Mouse (Mus musculus) olfactory bulb, adult 2 months (tissue): ENCODE data around the gene Fgfr2. TPM values are rescaled to one million over a fixed set of nuclear protein-coding genes. Genes with fewer than 3 reads are reported as not detected.

Source experiments
- H3K27ac ChIP-seq: fragments of 200-500 bp; 2 replicates; pipeline ENCODE4 v1.5.1; 2012; ENCODE audit warnings: low read depth, low read length; ENCODE audit not compliant: insufficient read depth
- H3K4me1 ChIP-seq: fragments of 200-500 bp; 2 replicates; pipeline ENCODE4 v1.6.1; 2012; ENCODE audit warnings: low read length; ENCODE audit not compliant: control insufficient read depth, insufficient read depth
- H3K4me3 ChIP-seq: fragments of 200-500 bp; 2 replicates; pipeline ENCODE4 v1.5.1; 2012; ENCODE audit warnings: mild to moderate bottlenecking, low read depth, low read length, moderate library complexity; ENCODE audit not compliant: insufficient read depth
- CTCF ChIP-seq: fragments of 200-500 bp; IDR thresholded peaks from 2 replicates; pipeline ENCODE4 v1.5.1; 2012; ENCODE audit warnings: low read depth, mild to moderate bottlenecking, low read length, moderate library complexity; ENCODE audit not compliant: insufficient read depth
- POLR2A ChIP-seq: fragments of 200-500 bp; IDR thresholded peaks from 2 replicates; pipeline ENCODE4 v1.6.1; 2012; ENCODE audit warnings: mild to moderate bottlenecking, low read depth, low read length, moderate library complexity; ENCODE audit not compliant: insufficient read depth
- WGBS: fragments of 180-500 bp; shearing (Covaris S2); methylation state at CpG from one replicate; pipeline ENCODE4 v1.1.7; 2018; 5-methylcytosine and 5-hydroxymethylcytosine counted together
- polyA plus RNA-seq: library from polyadenylated mRNA; stranded (reverse); fragments of >200 nt; gene quantifications from 2 replicates; pipeline ENCODE4 v1.2.4, GENCODE M21; 2012; ENCODE audit warnings: low replicate concordance; ENCODE audit not compliant: missing spikeins, insufficient read depth, insufficient read length

The Fgfr2 gene
- polyA plus RNA-seq, 1 experiment, result not detected

DNA sequence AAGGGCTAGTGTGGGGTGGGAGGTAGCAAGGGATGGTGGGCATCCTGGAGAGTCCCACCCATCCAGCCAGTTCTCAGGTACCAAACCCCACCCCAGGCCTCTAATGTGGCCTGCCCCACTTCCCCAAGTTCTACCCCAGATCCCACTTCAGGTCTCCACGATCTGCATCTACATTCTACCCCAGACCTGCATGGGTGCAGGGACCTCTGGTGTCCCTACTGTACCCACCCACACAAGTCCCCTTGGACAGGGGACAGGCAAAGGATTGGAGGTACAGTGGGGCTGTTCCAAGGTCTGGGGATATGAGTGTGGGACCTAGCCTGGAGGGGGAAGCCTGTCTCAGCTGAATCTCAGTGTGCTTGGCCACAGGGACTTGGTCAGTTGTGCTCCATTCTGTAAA, 441.3 kb downstream of the Fgfr2 start:
- no peak overlapping the region for H3K4me3 ChIP-seq
- 97% methylated on average over 1 of the region's 1 CpGs for WGBS
- no peak for TF ChIP-seq POLR2A
- TF ChIP-seq CTCF, result no peak
- H3K27ac ChIP-seq, result no peak overlapping the region
- peaks cover 11% of the 10 kb centered on the region; the same call in 1 of the 2 replicates for H3K4me1 ChIP-seq

DNA sequence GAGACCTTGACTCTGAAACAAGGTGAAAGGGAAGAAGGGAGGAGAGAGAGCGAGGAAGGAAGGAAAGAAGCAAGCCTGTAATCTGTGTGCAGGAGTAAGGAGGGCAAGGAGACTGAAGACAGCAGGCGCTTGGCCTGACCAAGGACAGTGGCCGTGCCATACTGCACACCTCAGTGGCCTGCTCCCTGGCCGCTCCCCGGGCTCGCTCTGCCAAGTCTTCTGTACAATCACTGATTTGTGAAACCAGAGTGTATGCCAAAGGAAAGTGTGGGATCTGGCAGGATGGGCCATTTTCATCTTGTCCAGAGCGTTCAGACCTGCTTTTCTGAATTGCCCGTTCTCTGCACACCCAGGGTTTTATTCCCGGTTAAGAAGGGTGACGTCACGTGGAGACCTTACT, 441.9 kb downstream of the Fgfr2 start:
- Histone ChIP-seq H3K4me3 (no peak overlapping the region), H3K27ac (no peak overlapping the region), H3K4me1 (peaks cover 11% of the 10 kb centered on the region; the same call in 1 of the 2 replicates)
- 73% methylated on average over 11 of the region's 11 CpGs for WGBS
- no peak for TF ChIP-seq POLR2A
- no peak for TF ChIP-seq CTCF

DNA sequence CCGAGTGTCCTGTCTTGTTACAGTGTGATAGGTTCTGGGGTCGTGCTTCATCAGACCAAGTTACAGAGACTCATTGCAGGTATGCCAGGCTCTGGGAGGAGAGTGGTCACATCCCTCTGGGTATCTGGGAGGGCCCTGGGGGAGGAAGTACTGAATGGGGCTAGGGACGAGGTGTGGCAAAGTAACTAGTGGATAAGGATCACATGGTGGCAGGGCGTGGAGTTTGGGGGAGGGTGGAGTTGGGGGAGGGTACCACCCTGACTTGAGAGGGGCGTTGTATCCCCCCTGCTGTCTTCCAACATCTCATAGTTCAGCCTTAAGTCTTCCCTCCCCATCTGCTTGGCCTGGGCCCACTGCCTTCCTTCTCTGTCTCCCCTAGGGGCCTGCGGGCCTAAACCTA, 443.6 kb downstream of the Fgfr2 start:
- H3K27ac ChIP-seq, result no peak overlapping the region
- H3K4me1 ChIP-seq, result peaks cover 11% of the 10 kb centered on the region; the same call in 1 of the 2 replicates
- H3K4me3 ChIP-seq, result no peak overlapping the region
- WGBS, result 89% methylated on average over 6 of the region's 6 CpGs
- no peak for TF ChIP-seq CTCF
- TF ChIP-seq POLR2A, result no peak

DNA sequence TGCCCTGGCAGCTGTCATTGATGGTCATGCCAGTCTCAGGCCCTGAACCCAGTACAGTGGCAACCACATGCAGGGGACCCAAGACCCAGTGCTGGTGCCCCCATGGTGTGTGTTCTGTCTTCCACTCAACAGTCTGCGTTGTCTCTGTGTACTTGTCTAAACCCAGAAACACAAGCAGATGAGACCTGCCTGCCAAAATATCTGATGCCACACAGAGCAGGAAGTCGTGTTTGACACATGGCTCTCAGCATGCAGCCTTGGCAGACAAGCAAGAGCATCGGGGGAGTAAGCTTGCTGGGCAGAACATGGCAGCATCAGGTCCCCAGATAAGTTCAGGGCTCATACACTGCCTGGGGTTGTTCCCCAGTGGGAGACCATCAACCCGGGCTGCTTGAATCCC, 444.0 kb downstream of the Fgfr2 start:
- Histone ChIP-seq H3K4me1 (peaks cover 11% of the 10 kb centered on the region; the same call in 1 of the 2 replicates), H3K4me3 (no peak overlapping the region), H3K27ac (no peak overlapping the region)
- WGBS, result 58% methylated on average over 4 of the region's 4 CpGs
- no peak for TF ChIP-seq POLR2A
- no peak for TF ChIP-seq CTCF

DNA sequence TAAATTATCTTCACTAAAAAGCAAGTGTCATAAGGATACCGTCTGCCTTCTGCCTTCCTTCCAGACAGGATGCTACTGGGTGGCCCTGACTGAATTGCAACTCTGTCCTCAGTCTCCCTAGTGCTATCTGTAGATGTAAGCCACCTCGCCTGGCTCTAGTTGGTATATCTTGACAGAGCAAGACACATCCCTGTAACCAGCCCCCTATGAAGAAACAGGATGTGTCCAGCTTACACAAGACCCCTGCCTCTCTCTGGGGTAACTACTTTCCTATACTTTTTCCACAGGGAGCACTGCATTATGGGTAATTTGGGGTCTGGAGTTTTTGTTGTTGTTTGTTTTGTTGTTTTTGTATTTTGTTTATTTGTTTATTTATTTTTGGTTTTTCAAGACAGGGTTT, 447.2 kb downstream of the Fgfr2 start:
- 95% methylated on average over 2 of the region's 2 CpGs for WGBS
- TF ChIP-seq CTCF, result no peak
- no peak for TF ChIP-seq POLR2A
- Histone ChIP-seq H3K27ac (no peak overlapping the region), H3K4me1 (peaks cover 4% of the 10 kb centered on the region; the same call in 1 of the 2 replicates), H3K4me3 (no peak overlapping the region)

DNA sequence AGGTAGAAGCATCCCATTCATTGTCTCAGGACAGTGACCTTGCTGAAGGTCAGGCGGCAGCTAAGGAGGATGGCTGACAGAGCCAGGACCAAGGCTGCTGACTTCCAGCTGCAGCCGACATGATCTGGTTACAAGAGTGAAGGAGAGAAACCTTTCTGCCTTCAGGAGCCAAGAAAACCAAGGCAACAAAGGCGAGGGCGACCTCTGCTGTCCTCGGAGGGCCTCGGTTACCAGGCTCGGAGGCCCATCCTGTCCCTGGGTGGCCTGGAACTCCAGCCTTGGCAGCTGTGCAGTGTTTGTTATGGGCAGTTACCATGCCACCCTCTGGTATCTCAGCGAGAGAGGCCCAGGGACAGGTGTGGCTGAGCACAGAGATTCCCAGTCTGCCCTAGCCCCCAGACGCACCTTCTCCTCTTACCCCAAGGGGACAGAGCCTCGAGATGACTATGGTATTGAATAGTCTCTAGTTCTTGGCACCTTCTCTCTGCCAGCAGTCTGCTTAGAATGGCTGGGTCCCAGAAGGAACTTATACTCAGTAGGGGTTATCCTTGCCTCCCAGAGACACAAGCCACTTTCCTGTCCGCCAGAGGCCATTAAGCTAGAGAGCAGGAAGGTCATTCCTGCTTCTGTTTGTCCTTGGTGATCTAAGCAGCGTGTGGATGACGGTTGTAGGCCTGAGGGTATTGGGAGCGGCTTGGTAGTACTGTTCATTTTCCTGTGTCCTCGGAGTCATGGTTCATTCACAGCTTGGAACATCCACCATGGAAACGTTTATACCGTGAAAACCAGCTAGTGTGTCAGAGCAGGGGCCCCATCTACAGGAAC, 449.0 kb downstream of the Fgfr2 start:
- 71% methylated on average over 17 of the region's 17 CpGs for WGBS
- H3K4me3 ChIP-seq, result no peak overlapping the region
- H3K4me1 ChIP-seq, result peaks cover 4% of the 10 kb centered on the region; the same call in 1 of the 2 replicates
- H3K27ac ChIP-seq, result no peak overlapping the region
- TF ChIP-seq POLR2A (no peak), CTCF (no peak)

DNA sequence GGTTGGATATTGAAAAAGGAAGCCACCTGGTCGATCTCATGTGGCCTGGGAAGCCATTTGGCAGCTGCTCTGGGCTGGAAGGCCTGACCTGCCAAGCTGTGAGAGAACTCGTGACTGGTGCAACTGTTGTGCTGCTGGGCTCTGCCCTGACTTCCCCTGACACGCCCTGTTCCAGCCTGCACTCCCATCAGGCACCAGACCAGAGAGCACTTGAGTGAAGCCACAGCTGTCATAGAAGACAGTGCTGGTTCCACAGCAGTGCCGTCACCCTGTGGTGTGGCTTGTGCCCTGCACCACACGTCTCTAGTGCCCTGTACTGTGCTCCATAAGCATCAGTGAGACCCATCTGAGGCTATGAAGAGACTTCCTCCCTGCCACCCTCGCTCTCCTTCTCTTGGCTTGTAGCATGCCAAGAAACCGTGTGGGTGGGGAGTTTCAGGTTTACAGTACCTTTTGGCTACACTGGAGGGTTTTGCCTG, 450.6 kb downstream of the Fgfr2 start:
- WGBS, result 80% methylated on average over 7 of the region's 7 CpGs
- Histone ChIP-seq H3K27ac (no peak overlapping the region), H3K4me1 (peaks cover 4% of the 10 kb centered on the region; the same call in 1 of the 2 replicates), H3K4me3 (no peak overlapping the region)
- TF ChIP-seq POLR2A, result no peak
- no peak for TF ChIP-seq CTCF

DNA sequence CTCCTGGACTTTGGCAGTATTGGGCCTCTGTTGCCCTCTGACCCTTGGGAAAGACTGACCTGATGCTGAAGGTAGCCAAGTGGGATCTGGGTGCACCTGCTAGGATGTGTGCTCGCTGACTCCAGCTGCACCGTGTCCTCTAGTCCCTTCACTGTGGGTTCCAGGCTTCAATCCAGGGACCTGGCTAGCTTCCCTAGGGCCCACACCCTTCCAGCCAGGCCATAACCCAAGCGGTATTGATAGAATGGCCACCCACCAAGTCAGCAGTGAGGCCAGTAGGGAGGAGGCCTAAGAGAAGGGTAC, 452.3 kb downstream of the Fgfr2 start:
- Histone ChIP-seq H3K27ac (no peak overlapping the region), H3K4me3 (no peak overlapping the region), H3K4me1 (peaks cover 4% of the 10 kb centered on the region; the same call in 1 of the 2 replicates)
- TF ChIP-seq CTCF, result no peak
- TF ChIP-seq POLR2A, result no peak
- WGBS, result 70% methylated on average over 3 of the region's 3 CpGs

DNA sequence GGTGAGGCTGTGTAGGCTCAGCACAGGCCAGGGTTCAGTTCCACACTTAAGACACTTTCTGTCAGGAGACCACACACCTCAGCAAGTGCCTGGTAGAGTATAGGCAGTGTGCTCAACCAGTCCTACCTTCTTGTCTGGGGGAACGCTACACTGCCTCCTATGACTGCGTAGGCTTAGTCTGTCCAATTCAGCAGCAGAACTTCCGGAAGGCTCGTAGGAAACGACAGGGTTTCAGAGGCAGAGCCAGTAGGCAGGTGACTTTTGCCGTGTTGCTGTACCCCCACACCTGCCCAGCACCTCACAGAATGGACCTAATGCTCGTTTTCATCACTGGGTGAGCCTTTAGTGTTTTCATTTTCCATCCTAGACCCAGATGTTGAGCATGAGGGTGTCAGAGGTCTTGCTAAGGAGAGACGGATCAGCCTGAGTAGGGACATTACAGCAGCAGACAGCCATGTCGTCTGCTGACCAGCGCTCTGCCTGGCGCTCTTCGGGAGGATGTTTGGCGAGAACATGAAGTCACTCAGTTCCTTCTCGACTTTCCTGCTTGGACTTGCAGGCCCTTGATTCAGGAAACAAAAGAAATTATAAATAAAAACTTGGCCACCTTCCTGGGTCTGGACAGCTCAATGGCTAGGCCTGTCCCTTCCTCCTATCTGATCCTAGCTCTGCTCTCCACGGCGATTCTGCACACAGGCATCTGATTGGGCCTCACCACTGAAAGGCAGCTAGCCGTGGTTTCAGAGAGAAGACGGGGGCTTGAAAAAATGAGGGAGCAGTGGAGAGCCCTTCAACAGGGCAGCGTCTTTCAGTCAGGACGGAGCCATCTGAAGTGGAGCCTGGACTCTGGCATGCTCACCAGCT, 452.9 kb downstream of the Fgfr2 start:
- 91% methylated on average over 20 of the region's 20 CpGs for WGBS
- Histone ChIP-seq H3K4me3 (no peak overlapping the region), H3K27ac (no peak overlapping the region), H3K4me1 (peaks cover 4% of the 10 kb centered on the region; the same call in 1 of the 2 replicates)
- TF ChIP-seq POLR2A, result no peak
- TF ChIP-seq CTCF, result no peak

DNA sequence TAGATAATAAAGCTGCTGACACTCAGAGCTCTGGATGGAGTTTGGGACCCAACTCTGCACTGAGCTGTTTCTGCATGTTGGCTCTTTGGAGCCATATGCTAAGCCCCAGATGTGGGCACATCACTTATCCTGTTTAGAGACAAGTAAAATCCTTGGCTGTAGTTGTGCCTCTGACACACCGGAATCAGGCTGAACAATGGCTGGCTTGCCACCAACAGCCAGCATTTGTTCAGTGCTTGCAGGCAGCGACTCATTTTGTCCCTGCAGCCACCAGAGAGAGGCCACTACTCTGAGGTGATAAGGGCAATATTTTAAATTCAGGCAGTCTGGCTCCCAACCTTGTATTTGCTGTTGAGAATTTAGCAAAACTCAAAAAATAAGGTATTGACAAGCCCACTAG, 454.5 kb downstream of the Fgfr2 start:
- TF ChIP-seq CTCF (no peak), POLR2A (no peak)
- H3K4me1 ChIP-seq, result no peaks in the 10 kb centered on the region
- WGBS, result 50% methylated on average over 2 of the region's 2 CpGs
- no peak overlapping the region for H3K4me3 ChIP-seq
- H3K27ac ChIP-seq, result no peak overlapping the region
